Mouse (Mus musculus): Measurements from ENCODE around the gene Zfp760. TPM values are rescaled to one million over a fixed set of nuclear protein-coding genes. Genes with fewer than 3 reads are reported as not detected.

Gene Zfp760
- 1.9 TPM for polyA plus RNA-seq (2015; fragmentation: Illumina TruSeq; extraction: RNeasy Lipid Tissue Mini Kit (QIAGEN cat#74804); ENCODE audit: insufficient read depth, low read depth, low replicate concordance)

DNA sequence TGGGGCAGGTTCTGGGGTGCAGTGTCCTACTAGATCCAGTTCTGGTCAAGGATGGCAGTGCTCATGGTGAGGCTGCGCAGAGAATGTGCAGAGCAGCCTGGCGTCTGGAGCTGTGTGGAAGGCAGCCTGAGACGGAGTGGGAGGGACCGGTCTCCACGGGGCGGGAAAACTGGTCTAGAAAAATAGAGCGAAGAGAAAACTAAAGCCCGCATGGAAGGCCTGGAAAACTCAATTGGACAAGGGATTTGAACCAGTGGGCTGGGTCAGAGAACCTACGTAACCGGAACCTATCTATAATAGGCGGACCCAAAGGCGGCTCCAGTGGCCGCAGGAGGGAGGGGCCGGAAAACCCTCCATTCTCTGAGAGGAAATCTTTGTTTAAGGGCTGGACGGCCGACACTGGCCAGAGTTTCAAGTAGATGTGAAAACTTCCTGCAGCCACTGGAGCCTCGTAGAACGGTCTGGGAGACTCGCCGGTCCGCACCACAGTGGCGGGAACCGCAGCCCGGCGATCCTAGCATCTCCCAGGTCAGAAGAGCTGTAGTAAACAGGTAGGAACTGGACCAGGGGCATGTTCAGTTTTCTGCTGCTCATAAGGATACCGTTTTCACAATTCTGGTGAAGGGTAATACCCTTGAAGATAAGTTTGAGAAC lies at the start of gene Zfp760:
Zfp760 (plus strand) TSS at position 399 of the 654 bp plus-strand sequence.

GRCm38 (mm10) chr17:21691560-21691959 lies 16.0 kb upstream of the Zfp760 start, which contains the start of gene Gm10226:
TSS of gene Gm10226 (plus strand) at chr17:21691860.

GRCm38 (mm10) chr17:21730495-21730894 lies 23.0 kb downstream of the Zfp760 start, which contains the start of gene Zfp229:
TSS of gene Zfp229 (plus strand) at chr17:21730795.

Other genes with a start within 250 kb of the Zfp760 start
- 1.6 TPM for gene Zfp53, start 218.7 kb upstream of the Zfp760 start, polyA plus RNA-seq (2015; fragmentation: Illumina TruSeq; extraction: RNeasy Lipid Tissue Mini Kit (QIAGEN cat#74804); ENCODE audit: insufficient read depth, low read depth, low replicate concordance)
- gene Zfp52, start 172.2 kb upstream of the Zfp760 start, polyA plus RNA-seq (2015; fragmentation: Illumina TruSeq; extraction: RNeasy Lipid Tissue Mini Kit (QIAGEN cat#74804); ENCODE audit: insufficient read depth, low read depth, low replicate concordance): 1.8 TPM
- gene Zfp948, start 140.7 kb upstream of the Zfp760 start, polyA plus RNA-seq (2015; fragmentation: Illumina TruSeq; extraction: RNeasy Lipid Tissue Mini Kit (QIAGEN cat#74804); ENCODE audit: insufficient read depth, low read depth, low replicate concordance): 2.9 TPM
- gene Zfp983, start 57.1 kb upstream of the Zfp760 start, polyA plus RNA-seq (2015; fragmentation: Illumina TruSeq; extraction: RNeasy Lipid Tissue Mini Kit (QIAGEN cat#74804); ENCODE audit: insufficient read depth, low read depth, low replicate concordance): 2.3 TPM
- gene Gm10226, start 15.9 kb upstream of the Zfp760 start, polyA plus RNA-seq (2015; fragmentation: Illumina TruSeq; extraction: RNeasy Lipid Tissue Mini Kit (QIAGEN cat#74804); ENCODE audit: insufficient read depth, low read depth, low replicate concordance): not detected
- gene Zfp229, start 23.1 kb downstream of the Zfp760 start, polyA plus RNA-seq (2015; fragmentation: Illumina TruSeq; extraction: RNeasy Lipid Tissue Mini Kit (QIAGEN cat#74804); ENCODE audit: insufficient read depth, low read depth, low replicate concordance): 0.90 TPM
- gene Zfp820, start 138.0 kb downstream of the Zfp760 start, polyA plus RNA-seq (2015; fragmentation: Illumina TruSeq; extraction: RNeasy Lipid Tissue Mini Kit (QIAGEN cat#74804); ENCODE audit: insufficient read depth, low read depth, low replicate concordance): 0.70 TPM
- gene Zfp995, start 202.2 kb downstream of the Zfp760 start, polyA plus RNA-seq (2015; fragmentation: Illumina TruSeq; extraction: RNeasy Lipid Tissue Mini Kit (QIAGEN cat#74804); ENCODE audit: insufficient read depth, low read depth, low replicate concordance): 1.3 TPM

All from pancreas, adult 10 weeks (tissue).